Mouse (Mus musculus): ENCODE data around the gene Kcnb1.

Gene Kcnb1

DNA sequence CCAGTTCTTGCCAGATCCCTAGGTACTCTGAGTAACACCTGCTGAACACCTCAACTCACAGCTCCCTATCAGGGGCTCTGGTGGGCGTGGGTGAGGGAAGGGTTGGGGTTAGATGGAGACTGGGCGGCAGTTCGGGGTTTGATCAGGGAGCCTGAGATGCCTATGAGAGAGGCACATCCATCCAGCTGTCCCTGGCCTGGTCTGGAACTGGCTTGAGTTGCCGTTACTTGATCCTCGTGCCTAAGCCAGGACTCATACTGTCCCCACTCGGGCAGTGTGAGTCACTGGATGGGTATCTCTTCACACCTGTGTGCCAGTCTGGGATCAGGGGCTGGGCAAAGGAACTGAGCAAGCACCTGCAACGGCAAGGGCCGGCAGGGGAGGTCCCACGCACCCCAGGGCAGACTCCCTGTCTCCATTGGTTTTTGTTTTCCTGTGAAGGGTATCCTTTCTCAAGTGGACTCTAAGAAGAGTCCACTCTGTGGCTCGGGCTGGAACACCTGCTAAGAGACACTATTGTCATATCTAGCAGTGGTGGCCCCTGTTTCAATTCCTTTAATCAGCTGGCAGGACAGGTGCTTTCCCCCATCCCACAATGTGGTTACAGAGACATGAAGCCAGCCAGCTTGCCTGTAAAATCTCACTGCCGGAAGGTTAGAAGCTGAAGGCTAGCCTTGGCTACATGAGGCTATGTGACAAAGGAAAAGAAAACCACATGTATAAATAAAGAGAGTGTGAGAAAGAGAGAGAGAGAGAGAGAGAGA is 112.6 kb downstream of the Kcnb1 start:
- no peak for TF ChIP-seq CTCF (conservative IDR thresholded peaks at IDR 0.05; ENCODE audit: low read length)
- Histone ChIP-seq H3K36me3 (ENCODE audit: insufficient read depth, low read length) (no peaks in the 10 kb centered on the region), H3K4me3 (replicated peaks; ENCODE audit: low read length) (no peak overlapping the region), H3K9me3 (ENCODE audit: low read length) (peaks cover 3% of the 10 kb centered on the region; the same call in 1 of the 2 replicates), H3K27me3 (ENCODE audit: insufficient read depth, low read length) (no peaks in the 10 kb centered on the region), H3K4me1 (replicated peaks; ENCODE audit: low read depth, low read length) (peaks cover 81% of the 10 kb centered on the region)

DNA sequence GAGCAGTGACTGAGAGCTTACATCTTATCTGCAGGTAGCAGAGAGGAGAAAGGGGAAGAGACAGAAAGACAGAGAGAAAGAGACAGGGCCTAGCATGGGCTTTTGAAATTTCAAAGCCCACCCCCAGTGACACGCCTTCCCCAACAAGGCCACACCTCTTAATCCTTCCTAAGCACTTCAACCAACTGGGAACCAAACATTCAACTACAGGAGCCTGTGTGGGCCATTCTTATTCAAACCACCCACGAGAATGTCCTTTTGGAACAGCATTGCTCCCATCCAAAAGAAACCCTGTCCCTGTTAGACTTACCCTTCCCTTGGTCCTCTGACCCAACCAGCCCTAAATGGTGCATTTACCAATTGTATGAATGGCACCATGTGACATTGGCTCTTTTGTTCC is 113.2 kb downstream of the Kcnb1 start:
- peaks cover 82% of the 10 kb centered on the region for H3K4me1 ChIP-seq (replicated peaks; ENCODE audit: low read depth, low read length)
- no peaks in the 10 kb centered on the region for H3K36me3 ChIP-seq (ENCODE audit: insufficient read depth, low read length)
- no peak for TF ChIP-seq NANOG (IDR thresholded peaks at IDR 0.05; ENCODE audit: borderline replicate concordance, low read length)
- no peak for TF ChIP-seq POU5F1 (IDR thresholded peaks at IDR 0.05; ENCODE audit: borderline replicate concordance, low read length)
- TF ChIP-seq CTCF (conservative IDR thresholded peaks at IDR 0.05; ENCODE audit: low read length): no peak
- peaks cover 3% of the 10 kb centered on the region; the same call in 1 of the 2 replicates for H3K9me3 ChIP-seq (ENCODE audit: low read length)
- no peaks in the 10 kb centered on the region for H3K27me3 ChIP-seq (ENCODE audit: insufficient read depth, low read length)
- H3K4me3 ChIP-seq (replicated peaks; ENCODE audit: low read length): no peak overlapping the region

DNA sequence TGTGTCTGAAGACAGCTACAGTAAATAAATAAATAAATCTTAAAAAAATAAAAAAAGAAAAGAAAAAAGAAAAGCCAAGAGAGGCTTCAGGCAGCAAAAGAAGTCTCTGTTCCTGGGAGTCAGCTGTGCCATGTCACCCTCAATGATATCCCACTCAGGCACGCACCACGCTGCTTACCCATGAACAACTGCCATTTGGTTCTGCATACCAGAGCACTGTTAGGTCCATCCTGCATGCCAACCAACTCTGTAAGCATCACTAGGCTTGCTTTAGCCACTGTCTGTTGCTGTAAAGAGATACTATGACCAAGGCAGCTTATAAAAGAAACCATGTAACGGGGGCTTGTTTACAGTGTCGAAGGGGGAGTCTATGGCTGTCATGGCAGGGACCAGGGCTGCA is 113.6 kb downstream of the Kcnb1 start:
- Histone ChIP-seq H3K27me3 (ENCODE audit: insufficient read depth, low read length) (no peaks in the 10 kb centered on the region), H3K4me1 (replicated peaks; ENCODE audit: low read depth, low read length) (peaks cover 82% of the 10 kb centered on the region), H3K36me3 (ENCODE audit: insufficient read depth, low read length) (no peaks in the 10 kb centered on the region), H3K9me3 (ENCODE audit: low read length) (peaks cover 3% of the 10 kb centered on the region; the same call in 1 of the 2 replicates), H3K4me3 (replicated peaks; ENCODE audit: low read length) (no peak overlapping the region)
- TF ChIP-seq CTCF (conservative IDR thresholded peaks at IDR 0.05; ENCODE audit: low read length): no peak
- no peak for TF ChIP-seq POU5F1 (IDR thresholded peaks at IDR 0.05; ENCODE audit: borderline replicate concordance, low read length)
- no peak for TF ChIP-seq NANOG (IDR thresholded peaks at IDR 0.05; ENCODE audit: borderline replicate concordance, low read length)

DNA sequence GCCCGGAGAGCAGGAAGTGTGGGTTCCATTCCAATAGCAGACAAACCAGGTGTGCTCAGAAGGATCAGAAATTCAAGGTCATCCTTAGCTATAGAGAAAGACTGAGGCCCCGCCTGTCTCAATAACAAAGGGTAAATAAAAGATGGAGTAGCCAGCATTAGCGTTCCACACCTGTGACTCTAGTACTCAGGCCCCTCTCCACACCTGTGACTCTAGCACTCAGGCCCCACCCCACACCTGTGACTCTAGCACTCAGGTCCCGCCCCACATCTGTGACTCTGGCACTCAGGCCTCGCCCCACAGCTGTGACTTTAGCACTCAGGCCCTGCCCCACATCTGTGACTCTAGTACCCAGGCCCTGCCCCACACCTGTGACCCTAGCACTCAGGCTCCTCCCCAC is 115.4 kb downstream of the Kcnb1 start:
- Histone ChIP-seq H3K36me3 (ENCODE audit: insufficient read depth, low read length) (no peaks in the 10 kb centered on the region), H3K4me3 (replicated peaks; ENCODE audit: low read length) (no peak overlapping the region), H3K9me3 (ENCODE audit: low read length) (peaks cover 8% of the 10 kb centered on the region), H3K4me1 (replicated peaks; ENCODE audit: low read depth, low read length) (peaks cover 80% of the 10 kb centered on the region), H3K27me3 (ENCODE audit: insufficient read depth, low read length) (no peaks in the 10 kb centered on the region)
- no peak for TF ChIP-seq NANOG (IDR thresholded peaks at IDR 0.05; ENCODE audit: borderline replicate concordance, low read length)
- no peak for TF ChIP-seq POU5F1 (IDR thresholded peaks at IDR 0.05; ENCODE audit: borderline replicate concordance, low read length)
- no peak for TF ChIP-seq CTCF (conservative IDR thresholded peaks at IDR 0.05; ENCODE audit: low read length)

GRCm38 (mm10) chr2:167071641-167072601 is 118.0 kb downstream of the Kcnb1 start:
- no peaks in the 10 kb centered on the region for H3K36me3 ChIP-seq (ENCODE audit: insufficient read depth, low read length)
- H3K4me1 ChIP-seq (replicated peaks; ENCODE audit: low read depth, low read length): peaks cover 61% of the 10 kb centered on the region
- no peaks in the 10 kb centered on the region for H3K27me3 ChIP-seq (ENCODE audit: insufficient read depth, low read length)
- H3K9me3 ChIP-seq (ENCODE audit: low read length): peaks cover 8% of the 10 kb centered on the region
- TF ChIP-seq POU5F1 (IDR thresholded peaks at IDR 0.05; ENCODE audit: borderline replicate concordance, low read length) (no peak), CTCF (conservative IDR thresholded peaks at IDR 0.05; ENCODE audit: low read length) (peak; percentile 97), NANOG (IDR thresholded peaks at IDR 0.05; ENCODE audit: borderline replicate concordance, low read length) (peak; percentile 55)
- peak overlapping the region; percentile 74 for H3K4me3 ChIP-seq (replicated peaks; ENCODE audit: low read length)

DNA sequence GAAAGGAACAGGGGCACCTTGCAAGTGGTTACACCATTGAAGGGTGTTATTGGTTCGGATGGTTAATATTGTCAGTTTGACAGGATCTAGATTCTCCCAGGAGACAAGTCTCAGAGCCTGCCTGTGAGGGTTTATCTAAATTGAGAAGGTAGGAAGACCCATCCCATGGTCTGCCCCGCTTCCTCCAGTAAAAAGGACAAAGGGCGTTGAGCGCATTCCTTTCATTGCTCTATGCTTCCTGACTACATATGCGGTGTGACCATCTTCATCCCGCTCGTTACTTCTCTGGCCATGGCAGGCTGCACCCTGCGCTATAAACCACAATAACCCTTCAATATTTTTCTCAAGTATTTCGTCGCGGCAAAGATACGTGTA is 118.7 kb downstream of the Kcnb1 start:
- Histone ChIP-seq H3K36me3 (ENCODE audit: insufficient read depth, low read length) (0 out of 2 replicates have a peak, but pooled peaks cover 5% of the 10 kb centered on the region), H3K9me3 (ENCODE audit: low read length) (peaks cover 5% of the 10 kb centered on the region; the same call in 1 of the 2 replicates), H3K4me1 (replicated peaks; ENCODE audit: low read depth, low read length) (peaks cover 60% of the 10 kb centered on the region), H3K27me3 (ENCODE audit: insufficient read depth, low read length) (no peaks in the 10 kb centered on the region), H3K4me3 (replicated peaks; ENCODE audit: low read length) (peak overlapping the region; percentile 74)
- TF ChIP-seq POU5F1 (IDR thresholded peaks at IDR 0.05; ENCODE audit: borderline replicate concordance, low read length) (no peak), NANOG (IDR thresholded peaks at IDR 0.05; ENCODE audit: borderline replicate concordance, low read length) (no peak), CTCF (conservative IDR thresholded peaks at IDR 0.05; ENCODE audit: low read length) (no peak)

DNA sequence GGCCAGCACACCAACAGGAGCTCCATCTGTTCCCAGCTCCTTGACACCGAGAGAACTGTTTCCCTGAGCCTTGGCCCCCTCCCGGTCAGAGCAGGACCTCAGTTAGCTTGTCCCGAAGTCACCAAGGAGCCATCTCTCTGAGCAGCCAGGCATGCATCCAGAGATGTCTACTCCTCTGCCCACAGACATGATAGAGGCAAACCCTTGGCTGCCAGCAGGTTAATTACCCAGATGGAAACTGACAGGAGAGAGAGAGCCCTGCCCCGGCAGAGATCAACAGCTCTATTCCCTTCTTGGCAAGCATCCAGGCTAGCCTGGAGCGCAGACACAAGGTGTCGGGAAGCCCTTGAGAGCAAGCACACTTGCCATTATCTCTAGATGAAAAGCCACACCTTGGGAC is 119.6 kb downstream of the Kcnb1 start:
- Histone ChIP-seq H3K36me3 (ENCODE audit: insufficient read depth, low read length) (peaks cover 13% of the 10 kb centered on the region), H3K27me3 (ENCODE audit: insufficient read depth, low read length) (no peaks in the 10 kb centered on the region), H3K9me3 (ENCODE audit: low read length) (peaks cover 6% of the 10 kb centered on the region; the same call in 1 of the 2 replicates), H3K4me3 (replicated peaks; ENCODE audit: low read length) (no peak overlapping the region), H3K4me1 (replicated peaks; ENCODE audit: low read depth, low read length) (peaks cover 62% of the 10 kb centered on the region)
- TF ChIP-seq NANOG (IDR thresholded peaks at IDR 0.05; ENCODE audit: borderline replicate concordance, low read length) (no peak), CTCF (conservative IDR thresholded peaks at IDR 0.05; ENCODE audit: low read length) (no peak), POU5F1 (IDR thresholded peaks at IDR 0.05; ENCODE audit: borderline replicate concordance, low read length) (no peak)

DNA sequence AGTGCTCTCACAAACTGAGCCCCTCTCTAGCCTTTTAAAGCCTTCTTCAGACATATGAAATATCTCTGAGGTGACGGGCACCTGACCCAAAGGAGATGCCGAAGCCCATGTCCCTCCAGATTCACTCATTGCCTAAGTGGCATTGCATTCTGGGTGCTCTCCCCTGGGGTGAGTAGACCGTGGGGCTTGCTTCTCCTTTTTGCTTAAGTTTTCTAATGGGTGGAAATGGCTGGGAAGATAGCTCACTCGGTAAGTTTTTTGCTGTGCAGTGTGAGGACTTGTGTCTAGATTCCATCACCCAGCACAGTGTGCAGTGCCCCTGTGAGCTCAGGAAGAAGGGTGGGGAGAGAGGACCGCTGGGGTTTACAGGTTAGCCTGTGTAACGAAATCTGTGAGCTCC is 122.4 kb downstream of the Kcnb1 start:
- H3K9me3 ChIP-seq (ENCODE audit: low read length): peaks cover 14% of the 10 kb centered on the region; the same call in 1 of the 2 replicates
- peaks cover 34% of the 10 kb centered on the region for H3K36me3 ChIP-seq (ENCODE audit: insufficient read depth, low read length)
- H3K27me3 ChIP-seq (ENCODE audit: insufficient read depth, low read length): no peaks in the 10 kb centered on the region
- H3K4me1 ChIP-seq (replicated peaks; ENCODE audit: low read depth, low read length): peaks cover 41% of the 10 kb centered on the region
- TF ChIP-seq POU5F1 (IDR thresholded peaks at IDR 0.05; ENCODE audit: borderline replicate concordance, low read length) (no peak), NANOG (IDR thresholded peaks at IDR 0.05; ENCODE audit: borderline replicate concordance, low read length) (no peak)
- H3K4me3 ChIP-seq (replicated peaks; ENCODE audit: low read length): no peak overlapping the region
